Mouse (Mus musculus) liver, embryonic 13.5 days (tissue): ENCODE measurements around the gene Topbp1. TPM values are rescaled to one million over a fixed set of nuclear protein-coding genes. Genes with fewer than 3 reads are reported as not detected.
A peak's percentile ranks its signal among the peaks of the same experiment; 100 is the strongest.
"Not testable (repeated sequence)": the region's sequence is repeated elsewhere in the genome, so short reads cannot be mapped to it uniquely, and the experiment has no call there.

Experiments used
- ATAC-seq: fragments of 200-750 bp; cut with Nextera tagmentation; 2 replicates; pipeline ENCODE4 v1.8.0; 2017; ENCODE audit warnings: low read depth, mild to moderate bottlenecking, moderate number of reproducible peaks, moderate library complexity
- DNase-seq: peaks from one replicate; pipeline ENCODE4 v3.0.0; 2022
- H3K27ac ChIP-seq: fragments of 300-500 bp; sonication (generic); 2 replicates; pipeline ENCODE4 v1.5.1; 2015; ENCODE audit warnings: moderate library complexity, mild to moderate bottlenecking, inconsistent platforms
- H3K27me3 ChIP-seq: fragments of 300-500 bp; sonication (generic); 2 replicates; pipeline ENCODE4 v1.6.1; 2015; ENCODE audit warnings: mild to moderate bottlenecking, inconsistent platforms
- H3K36me3 ChIP-seq: fragments of 300-500 bp; sonication (generic); 2 replicates; pipeline ENCODE4 v1.6.1; 2015; ENCODE audit warnings: mild to moderate bottlenecking, inconsistent platforms
- H3K4me1 ChIP-seq: fragments of 300-500 bp; sonication (generic); replicated peaks from 2 replicates; pipeline ENCODE4 v1.6.1; 2015; ENCODE audit warnings: inconsistent platforms
- H3K4me2 ChIP-seq: fragments of 300-500 bp; sonication (generic); 2 replicates; pipeline ENCODE4 v1.6.1; 2015; ENCODE audit warnings: inconsistent platforms, mild to moderate bottlenecking, moderate library complexity
- H3K4me3 ChIP-seq: fragments of 300-500 bp; sonication (generic); replicated peaks from 2 replicates; pipeline ENCODE4 v1.5.1; 2015; ENCODE audit warnings: mild to moderate bottlenecking, inconsistent platforms
- H3K9ac ChIP-seq: fragments of 300-500 bp; sonication (generic); 2 replicates; pipeline ENCODE4 v1.6.1; 2015; ENCODE audit warnings: mild to moderate bottlenecking, inconsistent platforms
- H3K9me3 ChIP-seq: fragments of 300-500 bp; sonication (generic); replicated peaks from 2 replicates; pipeline ENCODE4 v1.6.1; 2016; ENCODE audit warnings: inconsistent platforms
- WGBS: fragments of 180-500 bp; shearing (Covaris S2); methylation state at CpG from one replicate; pipeline ENCODE4 v1.1.7; 2015; ENCODE audit not compliant: insufficient replicate concordance; 5-methylcytosine and 5-hydroxymethylcytosine counted together
- polyA plus RNA-seq: library from polyadenylated mRNA; unstranded; fragments of >200 nt; fragmentation: Nextera tagmentation; extraction: Ambion mirVana; gene quantifications from 2 replicates; pipeline ENCODE4 v1.2.1, GENCODE M21; 2015

Topbp1 gene
- polyA plus RNA-seq, 1 experiment from 2014 or later: 44.7 TPM

DNA sequence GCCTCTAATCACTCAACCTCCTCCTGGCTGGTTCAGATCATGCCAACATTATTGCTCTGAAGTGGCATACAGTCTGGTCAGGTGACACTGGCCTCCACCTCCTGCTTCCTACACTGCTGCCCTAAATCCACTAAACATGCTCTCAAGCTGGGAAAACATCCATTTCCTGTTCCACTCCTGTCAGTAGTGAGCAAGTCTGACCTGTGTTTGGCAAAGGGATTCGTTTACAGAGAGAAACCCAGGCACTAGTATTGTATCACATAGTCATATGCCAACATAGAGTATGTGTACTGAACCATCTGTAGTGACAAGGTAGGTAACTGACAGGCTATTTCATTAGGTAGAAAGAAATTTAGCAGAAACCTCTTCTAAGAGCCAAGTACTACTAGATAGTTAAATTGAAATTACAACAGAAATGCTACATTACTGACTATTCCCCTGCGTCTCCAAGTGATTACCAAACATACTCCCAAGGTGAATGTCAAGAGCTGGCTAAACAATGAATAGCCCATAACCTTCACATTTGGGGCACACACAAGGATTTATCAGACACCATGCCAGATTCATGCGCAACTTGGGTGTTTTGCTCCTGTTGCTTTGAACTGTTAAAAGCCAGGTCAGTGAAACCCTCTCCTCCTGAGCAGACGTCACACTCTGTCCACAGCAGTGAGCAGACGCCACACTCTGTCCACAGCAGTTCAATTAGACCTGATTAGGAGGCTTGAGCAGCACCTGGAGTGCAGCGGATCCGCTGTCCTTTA lies 48.7 kb downstream of the Topbp1 start:
- DNase-seq, H3K27ac ChIP-seq, ATAC-seq, H3K9ac ChIP-seq, H3K27me3 ChIP-seq, H3K4me2 ChIP-seq, H3K9me3 ChIP-seq, H3K4me3 ChIP-seq: not testable (repeated sequence)
- Histone ChIP-seq H3K4me1 (peaks cover 13% of the 10 kb centered on the region), H3K36me3 (peaks cover 76% of the 10 kb centered on the region)
- 82% methylated on average over 7 of the region's 7 CpGs for WGBS

DNA sequence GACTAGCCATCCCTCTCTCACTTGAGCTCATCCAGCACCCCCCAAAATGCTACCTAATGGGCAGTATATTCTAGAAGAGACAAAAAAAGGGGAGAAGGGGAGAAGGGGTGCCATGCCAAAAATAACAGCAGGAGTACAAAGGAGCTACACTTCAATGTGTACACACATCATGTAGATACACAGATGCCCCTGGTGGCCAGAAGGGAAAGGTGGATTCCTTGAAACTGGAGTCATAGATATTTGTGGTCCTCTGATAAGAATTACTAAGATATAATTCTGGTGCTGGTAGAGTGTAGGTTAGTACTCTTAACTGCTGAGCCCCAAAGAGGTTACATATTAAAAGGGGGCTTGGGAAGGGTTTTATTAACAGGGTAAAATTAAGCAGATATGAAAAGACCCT lies 52.9 kb downstream of the Topbp1 start:
- DNase-seq (peak; percentile 31), ATAC-seq (peak; percentile 86)
- Histone ChIP-seq H3K9me3 (no peaks in the 10 kb centered on the region), H3K4me2 (no peak overlapping the region), H3K27me3 (no peaks in the 10 kb centered on the region), H3K4me3 (no peak overlapping the region), H3K4me1 (peaks cover 41% of the 10 kb centered on the region), H3K27ac (peak overlapping the region; percentile 68; the same call in 1 of the 2 replicates), H3K9ac (peak overlapping the region; percentile 26; the same call in 1 of the 2 replicates), H3K36me3 (peaks cover 64% of the 10 kb centered on the region)

DNA sequence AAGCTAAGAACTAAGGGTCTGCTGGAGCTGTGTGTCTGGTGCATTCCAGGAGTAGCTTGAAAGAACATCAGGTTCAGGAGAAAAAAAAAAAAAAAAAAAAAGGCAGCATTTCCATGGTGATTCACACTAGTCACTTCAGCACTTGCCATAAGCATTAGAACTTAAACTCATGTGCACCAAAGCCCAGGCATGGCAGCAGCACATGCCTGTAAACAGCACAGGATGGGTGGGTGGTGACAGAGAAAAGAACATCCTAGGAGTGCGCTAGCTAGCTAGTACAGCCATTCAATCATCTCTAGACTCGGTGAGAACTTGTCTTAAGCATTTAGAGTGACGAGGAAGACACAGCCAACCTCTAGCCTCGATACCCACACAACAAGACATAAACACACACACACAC lies 53.5 kb downstream of the Topbp1 start:
- Histone ChIP-seq H3K9ac (0 out of 2 replicates have a peak overlapping the region, but pooled peaks have one; percentile 26), H3K27ac (peak overlapping the region; percentile 68), H3K4me3 (no peak overlapping the region), H3K4me2 (no peak overlapping the region), H3K9me3 (no peaks in the 10 kb centered on the region), H3K36me3 (peaks cover 67% of the 10 kb centered on the region), H3K4me1 (peaks cover 48% of the 10 kb centered on the region), H3K27me3 (no peaks in the 10 kb centered on the region)
- no peak for DNase-seq
- 68% methylated on average over 4 of the region's 4 CpGs for WGBS
- ATAC-seq: no peak

DNA sequence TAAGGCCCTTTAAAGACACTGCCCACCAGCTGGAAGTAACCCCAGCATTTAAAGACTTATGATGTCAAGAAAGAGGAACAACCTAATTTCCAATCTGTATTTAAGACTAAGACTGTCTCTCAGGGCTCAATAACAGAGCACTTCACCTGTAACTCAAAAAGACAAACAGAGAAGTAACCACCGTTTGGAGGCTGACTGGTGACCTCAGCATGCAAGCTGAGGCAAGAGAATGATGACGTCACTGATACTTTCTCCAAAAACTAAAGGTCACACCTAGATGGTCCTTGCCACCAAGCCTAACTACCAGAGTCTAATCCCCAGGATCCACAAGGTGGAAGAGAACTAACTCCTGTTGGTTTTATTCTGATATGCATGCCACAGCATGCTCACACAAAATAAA lies 55.6 kb downstream of the Topbp1 start:
- DNase-seq (no peak), ATAC-seq (no peak)
- WGBS: 46% methylated on average over 2 of the region's 2 CpGs

GRCm38 (mm10) chr9:103363088-103363487 lies 58.1 kb downstream of the Topbp1 start:
- no peak for ATAC-seq
- 40% methylated on average over 6 of the region's 6 CpGs for WGBS

More for the DNA sequence above, 55.6 kb downstream of the Topbp1 start:
- Histone ChIP-seq H3K9me3 (no peaks in the 10 kb centered on the region), H3K4me1 (peaks cover 52% of the 10 kb centered on the region), H3K27me3 (no peaks in the 10 kb centered on the region), H3K4me3 (no peak overlapping the region), H3K36me3 (peaks cover 57% of the 10 kb centered on the region), H3K4me2 (no peak overlapping the region), H3K27ac (no peak overlapping the region), H3K9ac (no peak overlapping the region)

DNA sequence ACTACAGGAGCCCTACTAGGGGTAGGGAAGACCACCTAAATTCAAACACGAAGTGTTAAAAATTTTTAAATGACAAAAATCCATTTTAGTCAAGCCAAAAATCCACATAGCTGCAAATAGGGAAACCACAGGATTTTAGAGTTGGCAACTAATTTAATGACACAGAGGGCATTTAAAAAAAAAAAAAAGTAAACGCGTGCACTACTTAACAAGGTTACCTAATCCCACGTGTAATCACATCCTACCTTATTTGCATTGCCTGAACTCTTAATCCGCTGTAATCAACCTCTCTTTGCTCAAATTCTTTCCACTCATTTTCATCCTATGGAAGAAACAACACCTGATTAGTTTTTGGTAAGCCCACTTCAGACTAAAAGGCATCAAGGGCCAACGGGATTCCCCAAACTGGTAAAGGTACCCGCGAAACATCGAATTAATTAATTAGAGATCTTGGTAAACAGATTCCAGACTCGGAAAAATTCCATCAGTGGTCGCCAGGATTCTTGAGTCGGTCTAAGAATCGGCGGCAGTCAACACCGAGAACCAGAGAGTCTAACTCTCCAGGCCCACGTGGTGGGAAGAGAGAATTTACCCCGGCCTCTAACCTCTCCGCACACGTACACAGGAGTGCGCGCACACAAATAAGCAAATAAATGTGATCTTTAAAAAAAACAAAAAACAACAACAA lies 58.9 kb downstream of the Topbp1 start:
- Histone ChIP-seq H3K4me2 (peak overlapping the region; percentile 99), H3K4me1 (peaks cover 61% of the 10 kb centered on the region), H3K27ac (peak overlapping the region; percentile 97), H3K27me3 (no peaks in the 10 kb centered on the region), H3K9ac (peak overlapping the region; percentile 96), H3K9me3 (no peaks in the 10 kb centered on the region), H3K36me3 (peaks cover 29% of the 10 kb centered on the region), H3K4me3 (peak overlapping the region; percentile 90)
- DNase-seq (no peak), ATAC-seq (no peak)
- WGBS: under 1% methylated on average over 21 of the region's 21 CpGs

More at GRCm38 (mm10) chr9:103363088-103363487, 58.1 kb downstream of the Topbp1 start:
- H3K9me3 ChIP-seq: no peaks in the 10 kb centered on the region
- peaks cover 37% of the 10 kb centered on the region for H3K36me3 ChIP-seq
- H3K27me3 ChIP-seq: no peaks in the 10 kb centered on the region
- peak overlapping the region; percentile 90 for H3K4me3 ChIP-seq
- H3K4me2 ChIP-seq: peak overlapping the region; percentile 99
- no peak overlapping the region for H3K27ac ChIP-seq
- peak overlapping the region; percentile 96 for H3K9ac ChIP-seq
- peaks cover 66% of the 10 kb centered on the region for H3K4me1 ChIP-seq
- DNase-seq: no peak

DNA sequence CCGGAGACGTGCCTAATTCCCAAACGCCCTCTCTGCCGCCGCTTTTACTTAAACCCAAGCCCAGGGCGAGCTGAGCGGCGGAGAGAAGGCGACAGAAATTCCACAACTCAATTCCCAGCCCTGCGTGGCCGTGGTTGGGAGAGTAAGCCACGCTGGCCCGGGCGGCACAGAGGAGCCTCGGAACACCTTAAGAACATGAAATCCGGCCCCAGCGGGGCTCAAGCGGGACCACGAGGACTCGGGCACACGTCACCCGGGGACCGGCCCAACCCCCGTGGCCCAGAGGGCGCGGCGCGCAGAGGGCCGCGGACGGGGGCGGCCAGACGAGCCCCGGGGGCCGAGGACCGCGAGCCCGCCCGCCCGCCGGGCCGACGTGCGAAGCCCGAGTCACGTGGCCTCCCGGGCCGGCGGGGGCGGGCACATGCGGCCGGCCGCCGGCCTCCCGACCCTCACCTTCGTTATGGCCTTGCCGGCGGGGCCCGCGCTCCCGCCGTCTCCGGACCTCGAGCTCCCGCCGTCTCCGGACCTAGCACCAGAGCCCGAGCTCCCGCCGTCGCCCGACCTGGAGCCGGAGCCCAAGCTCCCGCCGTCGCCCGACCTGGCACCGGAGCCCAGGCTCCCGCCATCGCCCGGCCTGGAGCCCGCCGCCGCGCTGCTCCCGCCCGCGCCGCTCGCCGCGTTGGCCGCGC lies 59.7 kb downstream of the Topbp1 start:
- peak overlapping the region; percentile 96 for H3K9ac ChIP-seq
- ATAC-seq (peak; percentile 40), DNase-seq (peak; percentile 60)
- peak overlapping the region; percentile 97 for H3K27ac ChIP-seq
- H3K4me2 ChIP-seq: peak overlapping the region; percentile 99
- no peaks in the 10 kb centered on the region for H3K27me3 ChIP-seq
- peaks cover 53% of the 10 kb centered on the region for H3K4me1 ChIP-seq
- H3K4me3 ChIP-seq: peak overlapping the region; percentile 90
- 1% methylated on average over 76 of the region's 94 CpGs for WGBS
- no peaks in the 10 kb centered on the region for H3K9me3 ChIP-seq
- peaks cover 21% of the 10 kb centered on the region for H3K36me3 ChIP-seq

- peak within 1 kb of the TSS; percentile 99 for H3K4me2 ChIP-seq
- H3K36me3 ChIP-seq: peaks cover 14% of the 10 kb centered on the region
- peak within 1 kb of the TSS; percentile 97 for H3K27ac ChIP-seq
- DNase-seq (peak; percentile 100), ATAC-seq (peak; percentile 95)
- 2% methylated on average over 79 of the region's 95 CpGs for WGBS
- peaks cover 46% of the 10 kb centered on the region for H3K4me1 ChIP-seq
- peak within 1 kb of the TSS; percentile 96 for H3K9ac ChIP-seq
- H3K27me3 ChIP-seq: no peaks in the 10 kb centered on the region
- H3K9me3 ChIP-seq: no peaks in the 10 kb centered on the region
- H3K4me3 ChIP-seq: peak within 1 kb of the TSS; percentile 90
Observed at GRCm38 (mm10) chr9:103365290-103366247, 60.6 kb downstream of the Topbp1 start, which contains the start of gene Cdv3. Gene Cdv3, minus strand, starts transcription at chr9:103365840.

- Histone ChIP-seq H3K36me3 (peaks cover 14% of the 10 kb centered on the region), H3K4me3 (peak overlapping the region; percentile 53), H3K4me1 (peaks cover 47% of the 10 kb centered on the region), H3K4me2 (peak overlapping the region; percentile 80), H3K9me3 (no peaks in the 10 kb centered on the region), H3K9ac (peak overlapping the region; percentile 66), H3K27me3 (no peaks in the 10 kb centered on the region), H3K27ac (peak overlapping the region; percentile 72)
- DNase-seq (no peak), ATAC-seq (no peak)
- WGBS: 51% methylated on average over 9 of the region's 9 CpGs
Observed at GRCm38 (mm10) chr9:103366356-103366755, 61.3 kb downstream of the Topbp1 start.

- DNase-seq (no peak), ATAC-seq (no peak)
- WGBS: 80% methylated on average over 4 of the region's 4 CpGs
- H3K27me3 ChIP-seq: no peaks in the 10 kb centered on the region
- H3K4me2 ChIP-seq: no peak overlapping the region
- H3K27ac ChIP-seq: no peak overlapping the region
- H3K4me1 ChIP-seq: peaks cover 30% of the 10 kb centered on the region
- no peak overlapping the region for H3K9ac ChIP-seq
- no peaks in the 10 kb centered on the region for H3K36me3 ChIP-seq
- no peak overlapping the region for H3K4me3 ChIP-seq
- H3K9me3 ChIP-seq: no peaks in the 10 kb centered on the region
Observed at GRCm38 (mm10) chr9:103369951-103370350, 64.9 kb downstream of the Topbp1 start.
